Mouse (Mus musculus) heart, embryonic 12.5 days (tissue): Measurements from ENCODE around the gene Tsga10ip. TPM values are rescaled to one million over a fixed set of nuclear protein-coding genes. Genes with fewer than 3 reads are reported as not detected.

ENCODE experiments used
- ATAC-seq: fragments of 200-750 bp; cut with Nextera tagmentation; 2 replicates; pipeline ENCODE4 v1.8.0; 2017; ENCODE audit warnings: moderate TSS enrichment, moderate library complexity; ENCODE audit not compliant: insufficient number of reproducible peaks, low FRiP score
- H3K27ac ChIP-seq: fragments of 300-500 bp; sonication (generic); 2 replicates; pipeline ENCODE4 v1.5.1; 2016; ENCODE audit warnings: mild to moderate bottlenecking, moderate library complexity; ENCODE audit not compliant: poor library complexity, severe bottlenecking
- H3K27me3 ChIP-seq: fragments of 300-500 bp; sonication (generic); replicated peaks from 2 replicates; pipeline ENCODE4 v1.6.1; 2016; ENCODE audit warnings: mild to moderate bottlenecking, moderate library complexity
- H3K36me3 ChIP-seq: fragments of 300-500 bp; sonication (generic); 2 replicates; pipeline ENCODE4 v1.6.1; 2016; ENCODE audit warnings: mild to moderate bottlenecking, moderate library complexity
- H3K4me1 ChIP-seq: fragments of 300-500 bp; sonication (generic); replicated peaks from 2 replicates; pipeline ENCODE4 v1.6.1; 2016; ENCODE audit warnings: mild to moderate bottlenecking
- H3K4me2 ChIP-seq: fragments of 300-500 bp; sonication (generic); 2 replicates; pipeline ENCODE4 v1.6.1; 2016; ENCODE audit warnings: mild to moderate bottlenecking, moderate library complexity
- H3K4me3 ChIP-seq: fragments of 300-500 bp; sonication (generic); 2 replicates; pipeline ENCODE4 v1.5.1; 2016; ENCODE audit warnings: mild to moderate bottlenecking
- H3K9ac ChIP-seq: fragments of 300-500 bp; sonication (generic); 2 replicates; pipeline ENCODE4 v1.6.1; 2016; ENCODE audit warnings: mild to moderate bottlenecking, moderate library complexity
- H3K9me3 ChIP-seq: fragments of 300-500 bp; sonication (generic); replicated peaks from 2 replicates; pipeline ENCODE4 v1.6.1; 2016; ENCODE audit warnings: mild to moderate bottlenecking, moderate library complexity
- WGBS: fragments of 180-500 bp; shearing (Covaris S2); methylation state at CpG from one replicate; pipeline ENCODE4 v1.1.7; 2016; 5-methylcytosine and 5-hydroxymethylcytosine counted together
- polyA plus RNA-seq: library from polyadenylated mRNA; unstranded; fragments of >200 nt; fragmentation: Nextera tagmentation; extraction: Ambion mirVana; gene quantifications from 2 replicates; pipeline ENCODE4 v1.2.1, GENCODE M21; 2016

The Tsga10ip gene
- polyA plus RNA-seq, 1 experiment from 2014 or later: 1.7 TPM

- H3K27me3 ChIP-seq: no peaks in the 10 kb centered on the region
- H3K9me3 ChIP-seq: no peaks in the 10 kb centered on the region
- H3K4me2 ChIP-seq: peak overlapping the region; percentile 89
- ATAC-seq: peak; percentile 73
- peak overlapping the region; percentile 97 for H3K9ac ChIP-seq
- peak overlapping the region; percentile 78 for H3K27ac ChIP-seq
- peak overlapping the region; percentile 99 for H3K4me3 ChIP-seq
- peaks cover 42% of the 10 kb centered on the region for H3K4me1 ChIP-seq
- peaks cover 32% of the 10 kb centered on the region for H3K36me3 ChIP-seq
- WGBS: under 1% methylated on average over 43 of the region's 43 CpGs
Observed at GRCm38 (mm10) chr19:5388011-5388441, 14.3 kb downstream of the Tsga10ip start.

GRCm38 (mm10) chr19:5384715-5385114, 17.6 kb downstream of the Tsga10ip start:
- Histone ChIP-seq H3K4me3 (no peak overlapping the region), H3K27ac (no peak overlapping the region), H3K4me1 (peaks cover 25% of the 10 kb centered on the region), H3K4me2 (no peak overlapping the region), H3K27me3 (no peaks in the 10 kb centered on the region), H3K36me3 (peaks cover 65% of the 10 kb centered on the region), H3K9me3 (no peaks in the 10 kb centered on the region), H3K9ac (no peak overlapping the region)
- WGBS: 92% methylated on average over 8 of the region's 8 CpGs
- no peak for ATAC-seq

GRCm38 (mm10) chr19:5383326-5383725, 19.0 kb downstream of the Tsga10ip start:
- no peak for ATAC-seq
- Histone ChIP-seq H3K4me1 (peaks cover 18% of the 10 kb centered on the region), H3K27me3 (no peaks in the 10 kb centered on the region), H3K4me2 (no peak overlapping the region), H3K4me3 (no peak overlapping the region), H3K9me3 (no peaks in the 10 kb centered on the region), H3K9ac (no peak overlapping the region), H3K36me3 (peaks cover 79% of the 10 kb centered on the region), H3K27ac (no peak overlapping the region)
- 92% methylated on average over 12 of the region's 12 CpGs for WGBS

- no peak for ATAC-seq
- WGBS: 85% methylated on average over 1 of the region's 1 CpGs
- Histone ChIP-seq H3K9me3 (no peaks in the 10 kb centered on the region), H3K4me3 (no peak overlapping the region), H3K9ac (no peak overlapping the region), H3K4me2 (no peak overlapping the region), H3K4me1 (no peaks in the 10 kb centered on the region), H3K27ac (no peak overlapping the region), H3K36me3 (peaks cover 65% of the 10 kb centered on the region), H3K27me3 (no peaks in the 10 kb centered on the region)
Observed at GRCm38 (mm10) chr19:5377446-5377845, 24.9 kb downstream of the Tsga10ip start.

- Histone ChIP-seq H3K27me3 (no peaks in the 10 kb centered on the region), H3K27ac (no peak overlapping the region), H3K4me3 (no peak overlapping the region), H3K9ac (no peak overlapping the region), H3K4me1 (no peaks in the 10 kb centered on the region), H3K9me3 (no peaks in the 10 kb centered on the region), H3K4me2 (no peak overlapping the region), H3K36me3 (peaks cover 62% of the 10 kb centered on the region)
- WGBS: 66% methylated on average over 4 of the region's 4 CpGs
- ATAC-seq: no peak
Observed at GRCm38 (mm10) chr19:5374748-5375147, 27.6 kb downstream of the Tsga10ip start.

GRCm38 (mm10) chr19:5374177-5374576, 28.1 kb downstream of the Tsga10ip start:
- H3K4me3 ChIP-seq: no peak overlapping the region
- H3K27me3 ChIP-seq: no peaks in the 10 kb centered on the region
- H3K9ac ChIP-seq: no peak overlapping the region
- no peak for ATAC-seq
- no peaks in the 10 kb centered on the region for H3K9me3 ChIP-seq
- no peak overlapping the region for H3K27ac ChIP-seq
- 54% methylated on average over 4 of the region's 4 CpGs for WGBS
- H3K4me2 ChIP-seq: no peak overlapping the region
- peaks cover 62% of the 10 kb centered on the region for H3K36me3 ChIP-seq
- H3K4me1 ChIP-seq: no peaks in the 10 kb centered on the region

GRCm38 (mm10) chr19:5372724-5373123, 29.6 kb downstream of the Tsga10ip start:
- no peak for ATAC-seq

GRCm38 (mm10) chr19:5370932-5371331, 31.4 kb downstream of the Tsga10ip start:
- WGBS: 85% methylated on average over 3 of the region's 3 CpGs
- ATAC-seq: no peak
- H3K4me1 ChIP-seq: peaks cover 13% of the 10 kb centered on the region

More at GRCm38 (mm10) chr19:5372724-5373123, 29.6 kb downstream of the Tsga10ip start:
- Histone ChIP-seq H3K9me3 (no peaks in the 10 kb centered on the region), H3K4me1 (peaks cover 9% of the 10 kb centered on the region), H3K36me3 (peaks cover 60% of the 10 kb centered on the region), H3K4me2 (no peak overlapping the region), H3K9ac (no peak overlapping the region), H3K27me3 (no peaks in the 10 kb centered on the region), H3K27ac (no peak overlapping the region), H3K4me3 (no peak overlapping the region)
- WGBS: 89% methylated on average over 7 of the region's 7 CpGs

GRCm38 (mm10) chr19:5367455-5367854, 34.9 kb downstream of the Tsga10ip start:
- peak overlapping the region; percentile 87 for H3K9ac ChIP-seq
- H3K9me3 ChIP-seq: no peaks in the 10 kb centered on the region
- H3K4me2 ChIP-seq: peak overlapping the region; percentile 97
- peaks cover 63% of the 10 kb centered on the region for H3K36me3 ChIP-seq
- H3K4me3 ChIP-seq: peak overlapping the region; percentile 99
- H3K27me3 ChIP-seq: no peaks in the 10 kb centered on the region
- H3K4me1 ChIP-seq: peaks cover 19% of the 10 kb centered on the region
- WGBS: 9% methylated on average over 11 of the region's 11 CpGs
- peak overlapping the region; percentile 98 for H3K27ac ChIP-seq
- no peak for ATAC-seq

More at GRCm38 (mm10) chr19:5370932-5371331, 31.4 kb downstream of the Tsga10ip start:
- Histone ChIP-seq H3K9me3 (no peaks in the 10 kb centered on the region), H3K9ac (no peak overlapping the region), H3K4me3 (no peak overlapping the region), H3K4me2 (no peak overlapping the region), H3K27ac (no peak overlapping the region), H3K36me3 (peaks cover 51% of the 10 kb centered on the region), H3K27me3 (no peaks in the 10 kb centered on the region)

GRCm38 (mm10) chr19:5367053-5367359, 35.3 kb downstream of the Tsga10ip start, which contains the start of gene Banf1:
Gene Banf1 (minus strand): TSS chr19:5367168.
- Histone ChIP-seq H3K36me3 (peaks cover 59% of the 10 kb centered on the region), H3K4me2 (peak within 1 kb of the TSS; percentile 97), H3K4me1 (peaks cover 19% of the 10 kb centered on the region), H3K9me3 (no peaks in the 10 kb centered on the region), H3K27me3 (no peaks in the 10 kb centered on the region), H3K27ac (peak within 1 kb of the TSS; percentile 98), H3K4me3 (peak within 1 kb of the TSS; percentile 99), H3K9ac (peak within 1 kb of the TSS; percentile 87)
- peak; percentile 7; the same call in 1 of the 2 replicates for ATAC-seq
- WGBS: under 1% methylated on average over 33 of the region's 33 CpGs

- H3K36me3 ChIP-seq: peaks cover 53% of the 10 kb centered on the region
- no peaks in the 10 kb centered on the region for H3K27me3 ChIP-seq
- peaks cover 23% of the 10 kb centered on the region for H3K4me1 ChIP-seq
- H3K9me3 ChIP-seq: no peaks in the 10 kb centered on the region
- peak within 1 kb of the TSS; percentile 98 for H3K27ac ChIP-seq
- peak within 1 kb of the TSS; percentile 99 for H3K4me3 ChIP-seq
- peak within 1 kb of the TSS; percentile 97 for H3K4me2 ChIP-seq
- peak; percentile 94 for ATAC-seq
- H3K9ac ChIP-seq: peak within 1 kb of the TSS; percentile 87
- WGBS: under 1% methylated on average over 88 of the region's 92 CpGs
Observed at GRCm38 (mm10) chr19:5366175-5367052, 35.9 kb downstream of the Tsga10ip start, which contains the start of gene Eif1ad. Gene Eif1ad (plus strand): TSS chr19:5366741.
